Mouse (Mus musculus): ENCODE results near the gene Fmnl2. TPM values are rescaled to one million over a fixed set of nuclear protein-coding genes. Genes with fewer than 3 reads are reported as not detected.

Gene Fmnl2
- polyA plus RNA-seq, 1 experiment = not detected

DNA sequence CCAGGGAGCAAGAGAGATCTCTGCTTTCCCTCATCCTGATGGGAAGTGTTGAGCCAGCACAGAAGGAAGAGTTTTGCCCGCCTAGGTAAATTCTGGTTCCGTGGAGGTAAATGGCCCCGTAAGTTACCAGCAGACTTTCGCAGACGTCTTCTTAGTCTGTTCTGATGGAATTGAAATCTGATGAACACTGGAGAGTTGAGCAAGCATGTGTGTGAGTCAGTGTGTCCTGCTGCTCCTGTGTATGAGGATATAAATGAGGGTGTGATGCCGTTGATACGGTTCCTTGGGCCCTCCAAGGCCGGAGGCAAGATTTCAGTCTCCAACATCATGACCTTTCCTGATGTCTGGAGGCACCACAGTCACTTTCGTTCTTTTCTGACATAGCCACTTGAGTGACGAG, 98.2 kb downstream of the Fmnl2 start:
- TF ChIP-seq GATA1 (IDR thresholded peaks at IDR 0.05; ENCODE audit: low read length) (no peak), TAL1 (IDR thresholded peaks at IDR 0.05; ENCODE audit: low read length) (no peak)
- Histone ChIP-seq H3K4me1 (ENCODE audit: control insufficient read depth) (no peaks in the 10 kb centered on the region), H3K27me3 (ENCODE audit: control insufficient read depth) (no peaks in the 10 kb centered on the region), H3K9me3 (ENCODE audit: control insufficient read depth, low read length) (no peaks in the 10 kb centered on the region), H3K36me3 (ENCODE audit: control insufficient read depth) (no peaks in the 10 kb centered on the region), H3K4me3 (replicated peaks) (no peak overlapping the region)

DNA sequence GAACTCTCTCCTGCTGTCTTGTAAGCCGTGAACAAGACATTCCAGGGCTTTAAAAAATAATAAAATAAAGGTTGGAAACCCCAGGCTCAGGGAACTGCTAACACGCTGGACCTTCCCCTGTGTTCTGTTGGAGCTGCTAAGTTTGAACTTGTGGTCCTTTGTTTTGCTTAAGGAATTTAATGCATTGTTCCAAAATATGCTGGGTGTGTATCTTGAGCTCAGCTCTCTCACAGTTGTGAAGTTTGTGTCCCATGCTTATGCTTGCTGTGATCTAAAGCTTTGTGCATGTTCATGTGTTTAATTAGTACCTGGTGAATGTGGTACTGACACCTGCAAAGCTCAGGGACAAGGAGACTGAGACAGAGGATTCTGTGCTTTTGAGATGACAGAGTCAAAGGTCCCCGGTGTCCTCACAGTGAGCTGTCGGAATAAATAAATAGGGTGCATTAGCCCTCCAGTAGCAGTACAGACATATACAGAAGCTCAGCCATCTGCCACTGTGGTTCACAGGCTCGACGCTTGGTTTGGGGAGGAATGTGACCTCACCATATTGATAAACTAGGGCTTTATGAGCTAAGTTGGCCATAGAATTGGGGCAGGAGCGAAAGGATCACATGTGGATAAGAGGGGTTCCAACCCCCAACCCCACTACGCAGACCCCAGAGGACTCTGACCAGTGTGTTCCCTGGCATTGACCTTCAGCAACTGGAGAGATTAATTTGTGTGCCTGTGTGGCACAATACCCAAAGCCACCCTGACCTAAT, 100.3 kb downstream of the Fmnl2 start:
- Histone ChIP-seq H3K27me3 (ENCODE audit: control insufficient read depth) (no peaks in the 10 kb centered on the region), H3K9me3 (ENCODE audit: control insufficient read depth, low read length) (no peaks in the 10 kb centered on the region), H3K4me3 (replicated peaks) (no peak overlapping the region), H3K36me3 (ENCODE audit: control insufficient read depth) (no peaks in the 10 kb centered on the region), H3K4me1 (ENCODE audit: control insufficient read depth) (no peaks in the 10 kb centered on the region)
- no peak for TF ChIP-seq TAL1 (IDR thresholded peaks at IDR 0.05; ENCODE audit: low read length)
- TF ChIP-seq GATA1 (IDR thresholded peaks at IDR 0.05; ENCODE audit: low read length) = no peak

DNA sequence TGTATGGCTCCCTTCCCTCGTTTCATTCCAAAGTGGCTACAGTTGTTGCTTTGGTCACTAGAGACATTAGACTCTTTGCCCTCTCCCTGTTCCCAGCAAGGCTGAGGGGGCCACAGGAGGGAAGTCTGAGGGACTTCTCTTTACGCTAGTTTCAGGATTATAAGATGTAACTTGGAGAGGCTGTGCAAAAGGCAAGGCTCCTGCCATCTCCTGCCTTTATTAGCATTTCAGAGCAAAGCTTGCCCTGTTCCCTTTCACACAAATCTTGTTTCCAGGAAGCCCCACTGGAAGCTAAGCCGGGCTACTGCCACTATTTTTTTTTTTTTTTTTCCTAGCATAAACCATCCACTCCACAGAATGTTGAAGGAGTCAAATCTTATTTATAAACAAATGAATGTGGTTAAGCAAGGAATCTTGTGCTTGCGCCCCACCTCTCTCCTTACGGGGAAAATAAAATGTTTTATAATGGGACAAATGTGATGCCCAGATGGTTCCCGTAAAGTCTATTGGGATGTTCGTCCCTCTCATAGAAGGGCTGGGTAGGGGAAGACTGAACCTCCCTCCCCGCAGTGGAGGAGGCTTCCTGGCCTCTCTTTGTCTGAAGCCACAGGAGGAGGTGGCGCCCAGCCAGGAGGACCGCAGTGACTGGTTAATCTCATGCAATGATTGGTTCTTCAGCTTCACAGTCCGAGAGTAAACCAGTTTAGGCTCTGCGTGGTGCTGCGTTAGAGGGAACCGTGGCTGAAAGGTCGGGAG, 101.1 kb downstream of the Fmnl2 start:
- Histone ChIP-seq H3K9me3 (ENCODE audit: control insufficient read depth, low read length) (no peaks in the 10 kb centered on the region), H3K27me3 (ENCODE audit: control insufficient read depth) (no peaks in the 10 kb centered on the region), H3K4me1 (ENCODE audit: control insufficient read depth) (no peaks in the 10 kb centered on the region), H3K4me3 (replicated peaks) (no peak overlapping the region), H3K36me3 (ENCODE audit: control insufficient read depth) (no peaks in the 10 kb centered on the region)
- TF ChIP-seq TAL1 (IDR thresholded peaks at IDR 0.05; ENCODE audit: low read length) = no peak
- TF ChIP-seq GATA1 (IDR thresholded peaks at IDR 0.05; ENCODE audit: low read length) = no peak

DNA sequence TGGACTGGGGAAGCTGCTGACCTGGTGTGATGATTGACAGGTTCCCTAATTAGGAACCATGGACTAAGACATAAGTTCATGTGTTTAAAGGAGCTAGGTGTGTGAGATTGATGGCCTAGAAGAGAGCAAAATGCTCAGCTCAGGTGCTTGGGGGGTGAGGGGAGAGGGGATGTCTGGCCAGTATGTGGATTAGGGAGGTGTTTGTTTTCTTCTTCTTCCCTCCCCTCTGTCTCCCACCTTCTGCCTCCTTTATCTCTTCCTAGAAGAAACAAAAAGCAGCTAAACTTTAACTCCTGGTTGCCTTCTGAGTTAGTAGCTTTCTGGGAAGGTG, 101.6 kb downstream of the Fmnl2 start:
- Histone ChIP-seq H3K4me3 (replicated peaks) (no peak overlapping the region), H3K27me3 (ENCODE audit: control insufficient read depth) (no peaks in the 10 kb centered on the region), H3K4me1 (ENCODE audit: control insufficient read depth) (no peaks in the 10 kb centered on the region), H3K36me3 (ENCODE audit: control insufficient read depth) (no peaks in the 10 kb centered on the region), H3K9me3 (ENCODE audit: control insufficient read depth, low read length) (no peaks in the 10 kb centered on the region)
- TF ChIP-seq GATA1 (IDR thresholded peaks at IDR 0.05; ENCODE audit: low read length) (no peak), TAL1 (IDR thresholded peaks at IDR 0.05; ENCODE audit: low read length) (no peak)

DNA sequence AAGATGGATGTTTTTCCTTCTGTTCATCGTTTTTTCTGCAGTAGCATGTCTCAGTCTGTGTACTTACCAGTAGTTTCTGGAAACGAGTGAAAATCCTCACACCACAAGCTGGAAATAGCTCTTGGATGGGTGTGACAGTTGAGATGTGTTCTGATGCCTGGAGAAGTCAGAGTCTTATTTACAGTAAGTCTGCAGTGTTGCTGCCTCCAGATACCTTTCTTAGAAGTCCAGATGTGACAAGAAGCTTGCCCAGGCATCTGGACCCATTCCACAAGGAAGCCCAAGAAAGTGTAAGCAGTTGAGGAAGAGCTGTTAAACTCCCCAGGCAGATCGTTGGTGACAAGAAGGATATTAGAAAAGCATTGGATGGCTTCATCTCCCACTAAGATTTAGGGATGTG, 102.3 kb downstream of the Fmnl2 start:
- H3K4me3 ChIP-seq (replicated peaks) = no peak overlapping the region
- no peaks in the 10 kb centered on the region for H3K4me1 ChIP-seq (ENCODE audit: control insufficient read depth)
- H3K36me3 ChIP-seq (ENCODE audit: control insufficient read depth) = no peaks in the 10 kb centered on the region
- TF ChIP-seq TAL1 (IDR thresholded peaks at IDR 0.05; ENCODE audit: low read length) = no peak
- TF ChIP-seq GATA1 (IDR thresholded peaks at IDR 0.05; ENCODE audit: low read length) = no peak
- H3K27me3 ChIP-seq (ENCODE audit: control insufficient read depth) = no peaks in the 10 kb centered on the region
- no peaks in the 10 kb centered on the region for H3K9me3 ChIP-seq (ENCODE audit: control insufficient read depth, low read length)

DNA sequence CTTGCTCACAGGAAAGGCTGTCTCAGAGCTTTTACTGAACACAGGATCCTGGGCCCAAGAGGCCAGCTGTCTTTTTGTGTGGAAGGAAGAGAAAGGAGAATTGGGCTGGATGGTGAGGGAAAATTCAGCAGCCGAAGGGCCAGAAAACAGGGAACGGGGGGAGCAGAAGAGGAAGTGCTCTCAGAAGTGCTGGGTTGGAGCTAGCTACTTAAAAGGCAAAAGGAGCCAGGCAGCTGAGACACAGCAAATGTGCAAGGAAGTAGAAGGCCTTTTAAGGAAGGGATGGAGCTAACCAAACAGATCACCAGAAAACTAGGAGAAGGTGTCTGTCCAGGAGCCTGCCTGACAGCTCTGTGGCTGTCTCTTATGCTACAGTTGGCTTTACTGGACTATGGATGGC, 103.0 kb downstream of the Fmnl2 start:
- Histone ChIP-seq H3K36me3 (ENCODE audit: control insufficient read depth) (no peaks in the 10 kb centered on the region), H3K4me1 (ENCODE audit: control insufficient read depth) (no peaks in the 10 kb centered on the region), H3K4me3 (replicated peaks) (no peak overlapping the region), H3K27me3 (ENCODE audit: control insufficient read depth) (no peaks in the 10 kb centered on the region), H3K9me3 (ENCODE audit: control insufficient read depth, low read length) (no peaks in the 10 kb centered on the region)
- TF ChIP-seq TAL1 (IDR thresholded peaks at IDR 0.05; ENCODE audit: low read length) = no peak

DNA sequence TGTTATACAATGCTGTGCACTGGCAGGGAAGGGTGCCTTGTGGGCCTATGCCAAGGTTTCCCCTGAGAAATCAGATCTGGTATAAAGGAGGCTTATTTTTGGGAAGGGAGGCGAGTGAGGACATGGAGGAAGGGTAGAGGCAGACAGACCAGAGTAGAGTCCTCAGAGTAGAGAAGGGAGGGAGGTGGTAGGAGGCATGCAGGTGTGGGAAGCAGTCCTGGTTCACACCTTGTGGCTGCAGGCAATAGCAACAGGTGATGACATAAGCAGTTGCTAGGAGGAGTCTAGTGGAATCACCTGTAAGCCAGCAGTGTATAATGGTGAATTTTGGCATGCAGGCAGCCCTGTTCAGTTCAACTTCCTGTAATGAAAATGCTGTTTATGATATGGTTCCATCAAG, 105.8 kb downstream of the Fmnl2 start:
- Histone ChIP-seq H3K4me3 (replicated peaks) (no peak overlapping the region), H3K9me3 (ENCODE audit: control insufficient read depth, low read length) (no peaks in the 10 kb centered on the region), H3K4me1 (ENCODE audit: control insufficient read depth) (no peaks in the 10 kb centered on the region), H3K27me3 (ENCODE audit: control insufficient read depth) (no peaks in the 10 kb centered on the region), H3K36me3 (ENCODE audit: control insufficient read depth) (no peaks in the 10 kb centered on the region)
- no peak for TF ChIP-seq TAL1 (IDR thresholded peaks at IDR 0.05; ENCODE audit: low read length)
- TF ChIP-seq GATA1 (IDR thresholded peaks at IDR 0.05; ENCODE audit: low read length) = no peak

DNA sequence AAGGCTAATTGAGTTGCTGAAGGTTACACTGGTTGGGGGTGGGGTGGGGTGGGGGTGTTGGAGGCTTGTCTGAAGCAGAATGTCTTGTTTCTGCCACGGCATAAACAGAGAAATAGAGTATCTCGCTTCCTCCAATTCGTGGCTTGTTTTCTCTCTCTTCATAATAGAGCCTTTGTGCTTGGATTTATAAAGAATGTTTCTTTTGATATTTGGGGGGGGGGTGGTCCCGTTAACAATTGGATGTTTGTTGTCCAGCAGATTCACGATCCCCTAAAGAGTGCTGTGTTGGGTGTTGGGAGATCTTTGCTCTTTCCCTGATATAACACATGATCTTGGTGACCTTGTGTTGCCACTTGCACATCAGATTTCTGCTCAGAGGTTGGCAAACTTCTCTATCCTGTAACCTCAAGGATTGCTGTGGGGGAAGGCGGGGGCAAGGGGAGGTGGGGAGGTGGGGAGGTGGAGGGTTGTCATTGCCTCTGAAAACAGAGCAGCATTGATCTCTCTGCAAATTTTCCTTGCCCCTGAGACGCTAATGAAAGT, 106.8 kb downstream of the Fmnl2 start:
- H3K9me3 ChIP-seq (ENCODE audit: control insufficient read depth, low read length) = no peaks in the 10 kb centered on the region
- no peak for TF ChIP-seq TAL1 (IDR thresholded peaks at IDR 0.05; ENCODE audit: low read length)
- TF ChIP-seq GATA1 (IDR thresholded peaks at IDR 0.05; ENCODE audit: low read length) = no peak
- H3K36me3 ChIP-seq (ENCODE audit: control insufficient read depth) = no peaks in the 10 kb centered on the region
- no peaks in the 10 kb centered on the region for H3K27me3 ChIP-seq (ENCODE audit: control insufficient read depth)
- H3K4me3 ChIP-seq (replicated peaks) = no peak overlapping the region
- H3K4me1 ChIP-seq (ENCODE audit: control insufficient read depth) = no peaks in the 10 kb centered on the region

DNA sequence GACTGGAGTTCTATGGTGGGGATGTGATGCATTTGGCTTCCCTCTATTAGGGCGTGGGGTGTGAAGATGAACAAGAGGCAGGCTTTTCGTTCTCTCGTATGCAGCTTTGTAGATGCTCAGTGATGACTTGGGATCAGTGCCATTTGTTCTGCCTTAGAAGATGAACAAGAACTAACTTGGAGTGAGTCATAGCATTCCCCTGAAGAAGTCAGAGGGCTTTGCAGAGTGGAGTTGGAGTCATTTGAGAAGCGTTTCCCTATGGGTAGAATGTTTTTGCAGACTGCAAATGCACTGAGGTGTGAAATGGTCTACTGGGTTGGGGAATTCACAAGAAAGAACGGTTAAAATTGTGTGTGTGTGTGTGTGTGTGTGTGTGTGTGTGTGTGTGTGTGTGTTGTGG, 108.6 kb downstream of the Fmnl2 start:
- H3K9me3 ChIP-seq (ENCODE audit: control insufficient read depth, low read length) = no peaks in the 10 kb centered on the region
- no peaks in the 10 kb centered on the region for H3K36me3 ChIP-seq (ENCODE audit: control insufficient read depth)
- no peaks in the 10 kb centered on the region for H3K27me3 ChIP-seq (ENCODE audit: control insufficient read depth)
- H3K4me1 ChIP-seq (ENCODE audit: control insufficient read depth) = no peaks in the 10 kb centered on the region
- no peak overlapping the region for H3K4me3 ChIP-seq (replicated peaks)
- TF ChIP-seq GATA1 (IDR thresholded peaks at IDR 0.05; ENCODE audit: low read length) = no peak
- no peak for TF ChIP-seq TAL1 (IDR thresholded peaks at IDR 0.05; ENCODE audit: low read length)
